Mouse (Mus musculus) lung, embryonic 16.5 days (tissue): ENCODE measurements around the gene Tbxa2r. TPM values are rescaled to one million over a fixed set of nuclear protein-coding genes. Genes with fewer than 3 reads are reported as not detected.

Experiments used
- ATAC-seq: fragments of 200-750 bp; cut with Nextera tagmentation; 2 replicates; pipeline ENCODE4 v1.8.0; 2017; ENCODE audit warnings: low read depth, mild to moderate bottlenecking, moderate library complexity
- H3K27ac ChIP-seq: fragments of 300-500 bp; sonication (generic); 2 replicates; pipeline ENCODE4 v1.5.1; 2014; ENCODE audit warnings: mild to moderate bottlenecking, control low read depth, low read length
- H3K27me3 ChIP-seq: fragments of 300-500 bp; sonication (generic); 2 replicates; pipeline ENCODE4 v1.6.1; 2014; ENCODE audit warnings: low read depth, low read length, mixed read lengths; ENCODE audit not compliant: control insufficient read depth, insufficient read depth
- H3K36me3 ChIP-seq: fragments of 300-500 bp; sonication (generic); 2 replicates; pipeline ENCODE4 v1.6.1; 2014; ENCODE audit warnings: low read length; ENCODE audit not compliant: control insufficient read depth, insufficient read depth
- H3K4me1 ChIP-seq: fragments of 300-500 bp; sonication (generic); replicated peaks from 2 replicates; pipeline ENCODE4 v1.6.1; 2014; ENCODE audit warnings: low read length, mixed read lengths; ENCODE audit not compliant: control insufficient read depth, insufficient read depth
- H3K4me2 ChIP-seq: fragments of 300-500 bp; sonication (generic); 2 replicates; pipeline ENCODE4 v1.6.1; 2014; ENCODE audit warnings: low read depth, low read length, control low read depth
- H3K4me3 ChIP-seq: fragments of 300-500 bp; sonication (generic); 2 replicates; pipeline ENCODE4 v1.5.1; 2014; ENCODE audit warnings: mild to moderate bottlenecking, low read length, control low read depth
- H3K9ac ChIP-seq: fragments of 300-500 bp; sonication (generic); 2 replicates; pipeline ENCODE4 v1.6.1; 2014; ENCODE audit warnings: low read length, control low read depth
- H3K9me3 ChIP-seq: fragments of 300-500 bp; sonication (generic); 2 replicates; pipeline ENCODE4 v1.6.1; 2016; ENCODE audit warnings: low read length; ENCODE audit not compliant: control insufficient read depth
- WGBS: fragments of 180-500 bp; shearing (Covaris S2); extraction: QIAGEN DNeasy Blood & Tissue Kit; methylation state at CpG from one replicate; pipeline ENCODE4 v1.1.7; 2014; 5-methylcytosine and 5-hydroxymethylcytosine counted together
- polyA plus RNA-seq: library from polyadenylated mRNA; unstranded; fragments of >200 nt; fragmentation: Nextera tagmentation; extraction: Ambion mirVana; gene quantifications from 2 replicates; pipeline ENCODE4 v1.2.1, GENCODE M21; 2015

Tbxa2r gene
- polyA plus RNA-seq, 1 experiment from 2014 or later: 18.6 TPM

DNA sequence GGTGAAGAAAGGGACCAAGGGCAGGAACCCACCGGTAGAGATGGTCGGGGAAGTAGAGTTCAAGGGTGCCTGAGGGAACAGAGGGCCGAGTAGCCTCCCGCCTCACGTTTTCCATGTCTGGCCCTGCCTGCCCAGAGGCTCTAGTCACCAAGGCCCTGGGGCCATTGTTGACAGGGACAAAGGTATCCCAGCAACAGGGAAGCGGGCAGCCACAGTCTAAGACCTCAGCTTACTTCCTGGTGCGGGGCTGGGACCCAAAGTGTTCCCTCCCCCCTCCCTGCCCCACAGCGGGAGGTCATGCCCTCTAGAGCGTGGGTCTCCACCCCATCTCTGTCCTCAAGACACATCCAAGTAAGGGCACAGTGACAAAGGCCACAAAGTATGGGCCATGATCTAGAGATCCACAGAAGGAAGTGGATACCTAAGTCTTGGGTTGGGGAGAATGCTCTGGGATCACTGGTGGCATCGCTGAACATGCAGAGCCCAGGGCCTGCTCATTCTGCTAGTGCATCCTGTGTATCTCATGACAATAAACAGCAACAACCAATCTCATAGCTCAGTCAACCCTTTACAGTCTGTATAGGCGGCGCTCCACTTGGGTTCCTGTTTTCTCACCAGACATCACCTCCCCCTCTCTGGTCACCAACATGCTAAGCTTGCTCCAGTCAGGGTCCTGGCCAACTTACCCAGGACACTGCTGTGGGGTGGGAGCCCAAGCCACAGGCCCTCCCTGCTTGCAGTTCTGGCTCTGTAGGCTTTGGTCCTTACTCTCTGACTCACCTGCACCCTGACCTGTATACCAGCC, 37.3 kb downstream of the Tbxa2r start, which contains the start of gene 4930404N11Rik:
4930404N11Rik (minus strand) TSS at position 145 of the 805 bp plus-strand sequence.
- peak within 1 kb of the TSS; percentile 60 for H3K4me2 ChIP-seq
- H3K27me3 ChIP-seq: peaks cover 6% of the 10 kb centered on the region
- H3K9me3 ChIP-seq: no peaks in the 10 kb centered on the region
- WGBS: 28% methylated on average over 12 of the region's 12 CpGs
- H3K4me3 ChIP-seq: peak within 1 kb of the TSS; percentile 34
- peak within 1 kb of the TSS; percentile 37; the same call in 1 of the 2 replicates for H3K27ac ChIP-seq
- H3K9ac ChIP-seq: peak within 1 kb of the TSS; percentile 64
- H3K36me3 ChIP-seq: peaks cover 41% of the 10 kb centered on the region
- peak; percentile 11; the same call in 1 of the 2 replicates for ATAC-seq
- H3K4me1 ChIP-seq: peaks cover 44% of the 10 kb centered on the region

DNA sequence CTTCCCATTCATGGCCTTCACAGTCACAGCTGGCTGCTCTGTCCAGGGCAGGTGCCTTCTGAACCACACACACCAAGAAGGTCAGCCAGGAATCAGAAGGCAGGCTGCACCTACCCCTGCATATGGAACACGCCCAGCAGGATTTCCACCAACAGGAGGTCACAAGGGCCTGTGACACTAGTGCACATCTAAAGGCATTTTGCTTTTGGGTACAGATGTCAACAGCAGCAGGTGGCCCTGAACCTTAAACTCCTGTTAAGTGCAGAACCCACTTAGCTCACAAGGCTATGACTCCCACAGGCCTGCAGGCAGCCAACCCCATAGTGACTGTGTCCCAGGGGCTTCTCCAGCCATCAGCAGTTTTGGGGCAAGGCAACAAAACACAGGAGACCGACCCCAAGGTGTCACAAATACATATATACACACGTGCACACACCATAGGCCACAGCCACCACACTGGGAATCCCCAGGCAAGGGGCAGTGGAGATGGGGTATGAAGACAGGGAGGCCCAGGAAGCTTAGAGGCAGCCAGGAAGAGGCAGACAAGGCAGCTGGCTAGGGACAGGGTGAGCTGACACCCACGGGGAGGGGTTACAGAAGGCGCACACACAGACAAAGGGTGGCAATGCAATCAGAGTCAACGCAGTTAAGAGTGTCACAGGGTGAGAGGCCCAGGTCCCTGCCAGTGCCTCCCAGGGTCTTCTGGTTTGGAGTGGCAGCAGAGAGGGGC, 38.1 kb downstream of the Tbxa2r start:
- H3K9ac ChIP-seq: no peak overlapping the region
- peaks cover 38% of the 10 kb centered on the region for H3K4me1 ChIP-seq
- H3K36me3 ChIP-seq: peaks cover 44% of the 10 kb centered on the region
- H3K4me3 ChIP-seq: no peak overlapping the region
- peaks cover 6% of the 10 kb centered on the region for H3K27me3 ChIP-seq
- no peaks in the 10 kb centered on the region for H3K9me3 ChIP-seq
- no peak overlapping the region for H3K4me2 ChIP-seq
- no peak for ATAC-seq
- no peak overlapping the region for H3K27ac ChIP-seq
- 65% methylated on average over 6 of the region's 6 CpGs for WGBS

DNA sequence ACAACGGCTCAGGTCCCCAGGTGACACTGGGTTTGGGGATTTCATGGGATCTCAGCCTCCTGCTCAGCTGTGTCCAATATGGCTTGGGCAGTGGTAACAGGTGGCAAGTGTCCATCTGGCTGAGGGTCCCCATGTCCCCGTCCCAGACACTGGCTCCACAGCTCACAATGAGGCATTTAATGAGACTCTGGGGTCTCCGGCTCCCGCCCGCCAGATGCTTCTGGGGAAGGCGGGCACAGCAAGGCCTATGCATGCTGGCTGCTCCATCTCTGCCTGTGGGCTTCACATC, 38.6 kb downstream of the Tbxa2r start:
- ATAC-seq: no peak
- H3K27ac ChIP-seq: no peak overlapping the region
- H3K9me3 ChIP-seq: no peaks in the 10 kb centered on the region
- H3K9ac ChIP-seq: no peak overlapping the region
- peaks cover 36% of the 10 kb centered on the region for H3K4me1 ChIP-seq
- peaks cover 6% of the 10 kb centered on the region for H3K27me3 ChIP-seq
- H3K4me3 ChIP-seq: no peak overlapping the region
- WGBS: 81% methylated on average over 6 of the region's 6 CpGs
- H3K4me2 ChIP-seq: no peak overlapping the region
- H3K36me3 ChIP-seq: peaks cover 44% of the 10 kb centered on the region

DNA sequence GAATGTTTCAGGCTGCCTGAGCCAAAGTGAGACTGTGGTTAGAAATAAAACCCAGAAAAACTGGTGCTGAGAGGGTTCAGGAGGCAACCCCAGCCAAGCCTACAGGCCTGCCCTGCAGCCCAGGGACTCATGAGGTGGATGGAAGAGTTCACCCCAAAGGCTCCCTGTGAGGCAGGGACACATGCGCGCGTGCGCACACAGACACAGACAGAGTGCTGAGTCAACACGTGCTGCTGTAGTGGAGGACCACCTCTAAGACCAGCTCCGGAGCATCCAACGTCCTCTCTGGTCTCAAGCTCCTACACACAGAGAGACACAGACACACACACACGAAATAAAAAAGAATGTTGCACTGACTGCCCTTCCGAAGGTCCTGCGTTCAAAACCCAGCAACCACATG, 46.8 kb downstream of the Tbxa2r start:
- H3K4me3 ChIP-seq: no peak overlapping the region
- H3K4me2 ChIP-seq: no peak overlapping the region
- WGBS: 87% methylated on average over 10 of the region's 10 CpGs
- no peak for ATAC-seq
- H3K27me3 ChIP-seq: no peaks in the 10 kb centered on the region
- no peak overlapping the region for H3K9ac ChIP-seq
- H3K4me1 ChIP-seq: peaks cover 19% of the 10 kb centered on the region
- H3K9me3 ChIP-seq: no peaks in the 10 kb centered on the region
- H3K36me3 ChIP-seq: peaks cover 27% of the 10 kb centered on the region
- H3K27ac ChIP-seq: no peak overlapping the region

DNA sequence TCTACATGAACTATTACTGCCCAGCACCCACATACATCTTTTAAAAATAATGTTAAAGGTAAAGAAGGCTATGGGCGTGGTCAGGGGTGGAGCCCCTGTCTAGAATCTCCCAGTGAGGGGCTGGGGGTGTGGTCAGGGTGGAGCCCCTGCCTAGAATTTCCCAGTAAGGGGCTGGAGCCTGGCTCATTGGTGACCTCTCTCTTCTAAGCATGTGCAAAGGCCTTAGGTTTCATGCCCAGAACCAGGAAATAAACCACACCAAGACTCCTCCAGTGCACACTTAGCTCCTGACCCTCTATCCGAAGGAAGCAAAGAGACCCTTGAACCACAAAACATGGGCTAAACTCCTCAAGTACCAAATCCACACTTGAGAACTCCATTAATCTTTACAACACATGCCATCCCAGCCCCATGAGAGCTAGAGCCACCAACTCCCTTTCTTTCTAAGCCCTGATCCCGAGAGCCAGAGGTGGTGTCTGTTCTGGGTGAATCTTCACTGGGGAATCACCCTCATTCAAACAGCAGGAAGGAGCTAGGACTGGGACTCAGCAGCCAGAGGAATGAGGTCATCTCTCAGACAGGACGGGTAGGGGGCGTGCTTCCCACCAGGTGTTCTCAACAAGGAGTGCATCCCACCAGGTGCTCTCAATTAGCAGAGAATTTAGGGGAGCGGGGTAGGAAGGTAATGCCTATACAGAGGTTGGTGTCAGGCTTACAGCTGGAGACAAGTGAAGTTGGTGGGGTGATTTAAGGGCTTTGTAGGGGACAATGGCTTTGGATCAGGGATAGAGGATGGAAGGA, 48.2 kb downstream of the Tbxa2r start:
- peak overlapping the region; percentile 0; the same call in 1 of the 2 replicates for H3K27ac ChIP-seq

DNA sequence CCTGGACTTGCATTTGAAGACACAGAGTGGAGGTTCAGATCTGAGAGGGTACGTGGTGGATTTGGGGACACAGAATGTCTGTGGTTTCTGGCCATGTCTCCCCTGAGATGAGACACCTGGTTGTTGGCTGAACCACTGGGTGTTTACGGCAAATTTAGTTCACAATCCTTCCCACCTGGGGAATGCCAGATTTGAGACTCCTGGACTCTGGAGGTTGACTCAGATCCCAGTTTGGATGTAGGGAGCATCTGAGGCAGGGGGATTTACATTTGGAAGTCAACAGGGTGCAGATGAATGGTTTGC, 48.8 kb downstream of the Tbxa2r start:
- Histone ChIP-seq H3K9me3 (no peaks in the 10 kb centered on the region), H3K4me2 (peak overlapping the region; percentile 92), H3K4me1 (peaks cover 23% of the 10 kb centered on the region), H3K27me3 (no peaks in the 10 kb centered on the region), H3K4me3 (peak overlapping the region; percentile 87), H3K36me3 (peaks cover 19% of the 10 kb centered on the region), H3K9ac (peak overlapping the region; percentile 98), H3K27ac (peak overlapping the region; percentile 66; the same call in 1 of the 2 replicates)
- WGBS: 31% methylated on average over 2 of the region's 2 CpGs
- no peak for ATAC-seq

More for the DNA sequence above, 48.2 kb downstream of the Tbxa2r start:
- no peaks in the 10 kb centered on the region for H3K9me3 ChIP-seq
- H3K9ac ChIP-seq: peak overlapping the region; percentile 98
- 26% methylated on average over 6 of the region's 6 CpGs for WGBS
- H3K27me3 ChIP-seq: no peaks in the 10 kb centered on the region
- peak overlapping the region; percentile 87 for H3K4me3 ChIP-seq
- ATAC-seq: no peak
- peaks cover 19% of the 10 kb centered on the region for H3K4me1 ChIP-seq
- H3K4me2 ChIP-seq: peak overlapping the region; percentile 92
- peaks cover 19% of the 10 kb centered on the region for H3K36me3 ChIP-seq

DNA sequence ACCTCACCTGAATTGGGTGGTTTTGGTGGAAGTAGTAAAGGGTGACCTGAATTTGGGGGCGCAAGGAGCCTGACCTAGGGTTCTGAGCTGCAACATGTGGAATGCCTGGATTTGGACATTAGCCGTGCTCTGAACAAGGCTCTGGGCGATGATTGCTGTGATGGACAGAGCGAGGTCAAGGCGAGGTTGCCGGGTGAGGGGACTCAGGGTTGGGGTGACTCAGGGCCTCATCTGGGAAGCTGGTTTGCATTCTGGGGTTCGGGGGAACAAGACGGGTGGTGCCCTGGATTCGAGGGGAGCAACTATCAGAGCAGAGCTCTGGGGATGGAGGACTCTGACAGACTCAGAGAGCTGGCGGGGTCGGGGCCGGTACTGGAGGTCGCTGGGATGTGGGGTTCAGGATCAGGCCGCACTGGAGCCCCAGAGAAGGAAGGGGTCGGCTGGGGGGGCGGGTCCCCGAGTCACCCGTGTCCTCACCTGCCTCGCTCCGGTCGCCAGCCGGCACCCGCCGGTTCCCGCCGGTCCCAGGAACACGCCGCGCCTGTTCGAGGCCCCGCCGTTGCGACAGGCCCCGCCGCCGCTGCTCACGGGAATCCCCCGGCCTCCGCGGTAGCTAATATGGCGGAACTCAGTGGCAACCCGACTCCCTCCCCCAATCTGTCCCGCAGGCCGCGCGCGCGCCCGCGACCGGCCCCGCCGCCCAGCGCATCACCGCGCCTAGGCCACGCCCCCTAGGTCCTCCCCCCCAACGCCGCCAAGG, 49.4 kb downstream of the Tbxa2r start, which contains the start of gene Fzr1:
Fzr1 (minus strand) TSS at position 724 of the 760 bp plus-strand sequence.
- H3K4me1 ChIP-seq: peaks cover 25% of the 10 kb centered on the region
- peak within 1 kb of the TSS; percentile 78 for H3K27ac ChIP-seq
- WGBS: under 1% methylated on average over 45 of the region's 59 CpGs
- H3K9me3 ChIP-seq: no peaks in the 10 kb centered on the region
- no peaks in the 10 kb centered on the region for H3K27me3 ChIP-seq
- H3K4me3 ChIP-seq: peak within 1 kb of the TSS; percentile 87
- H3K4me2 ChIP-seq: peak within 1 kb of the TSS; percentile 92
- peaks cover 17% of the 10 kb centered on the region for H3K36me3 ChIP-seq
- peak; percentile 15 for ATAC-seq
- peak within 1 kb of the TSS; percentile 98 for H3K9ac ChIP-seq

DNA sequence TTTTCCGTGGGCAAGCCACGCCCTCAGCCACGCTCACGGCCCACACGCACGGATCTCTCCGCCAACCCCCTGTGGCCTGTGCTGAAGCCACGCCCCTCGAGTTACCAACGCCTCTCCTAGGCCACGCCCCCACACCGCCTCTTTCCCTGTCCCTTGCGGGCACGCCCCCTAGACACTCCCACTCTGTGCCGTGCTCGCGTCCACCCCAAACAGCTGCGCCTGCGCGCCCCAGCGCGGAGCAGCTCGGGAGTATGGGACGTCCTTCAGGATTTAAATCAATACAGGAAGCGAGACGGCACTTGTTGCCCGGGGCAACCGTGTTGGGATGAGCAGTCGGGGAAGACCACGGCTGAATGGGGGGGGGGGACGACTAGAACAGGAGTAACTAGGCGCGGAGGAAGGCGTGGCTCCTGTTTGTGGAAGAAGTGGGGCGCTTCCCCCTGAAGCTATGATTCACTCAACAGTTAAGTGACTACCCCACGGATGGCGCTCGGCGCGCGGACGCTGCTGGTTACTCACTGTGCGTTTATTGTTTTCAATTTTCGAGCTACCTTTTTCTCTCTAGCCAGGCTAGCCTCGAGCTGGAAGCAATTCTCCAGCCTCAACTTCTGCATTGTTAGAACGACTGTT, 50.1 kb downstream of the Tbxa2r start:
- H3K9ac ChIP-seq: peak overlapping the region; percentile 66
- WGBS: under 1% methylated on average over 40 of the region's 46 CpGs
- H3K4me2 ChIP-seq: peak overlapping the region; percentile 49
- H3K27me3 ChIP-seq: no peaks in the 10 kb centered on the region
- peak overlapping the region; percentile 87 for H3K4me3 ChIP-seq
- H3K4me1 ChIP-seq: peaks cover 25% of the 10 kb centered on the region
- H3K9me3 ChIP-seq: no peaks in the 10 kb centered on the region
- peak; percentile 97 for ATAC-seq
- peak overlapping the region; percentile 78 for H3K27ac ChIP-seq
- H3K36me3 ChIP-seq: peaks cover 12% of the 10 kb centered on the region
